Mouse (Mus musculus): ENCODE measurements at regions not wholly inside any gene's neighbourhood (a gene's known extent, or its start where the extent isn't known, plus 50 kb on each side); places are given as distances from the start of the nearest gene placed in this dataset.
"Not testable (repeated sequence)": the region's sequence is repeated elsewhere in the genome, so short reads cannot be mapped to it uniquely, and the experiment has no call there.

GRCm38 (mm10) chr19:9234676-9235075 is 99.2 kb upstream of the Asrgl1 start:
- TF ChIP-seq CTCF (IDR thresholded peaks at IDR 0.05; ENCODE audit: insufficient read depth, low read length); POLR2A (IDR thresholded peaks at IDR 0.05; ENCODE audit: borderline replicate concordance, extremely low read depth, low read depth, low read length): not testable (repeated sequence)

Data from lung, adult 2 months (tissue).